Mouse (Mus musculus) C2C12 (cell line): ENCODE measurements around the gene Ttll1.

Source experiments
- CEBPB ChIP-seq: IDR thresholded peaks from one replicate; pipeline ENCODE4 v1.6.1; 2011; ENCODE audit warnings: low read depth, mild to moderate bottlenecking, control low read depth, moderate library complexity
- CTCF ChIP-seq: IDR thresholded peaks from one replicate; pipeline ENCODE4 v1.5.1; 2011; ENCODE audit not compliant: control insufficient read depth, insufficient read depth, insufficient read length
- FOSL1 ChIP-seq: IDR thresholded peaks from one replicate; pipeline ENCODE4 v1.8.0; 2011; ENCODE audit warnings: mild to moderate bottlenecking, low read length; ENCODE audit not compliant: poor library complexity, insufficient read depth, severe bottlenecking
- MAX ChIP-seq: IDR thresholded peaks from one replicate; pipeline ENCODE4 v1.6.1; 2011; ENCODE audit warnings: mild to moderate bottlenecking, control low read depth
- MYOD1 ChIP-seq: IDR thresholded peaks from one replicate; pipeline ENCODE4 v1.6.1; 2011; ENCODE audit warnings: low read depth; ENCODE audit not compliant: control insufficient read depth, insufficient read length
- MYOG ChIP-seq: IDR thresholded peaks from one replicate; pipeline ENCODE4 v1.6.1; 2011; ENCODE audit not compliant: control insufficient read depth, insufficient read length; ENCODE audit errors: extremely low read depth
- USF1 ChIP-seq: IDR thresholded peaks from one replicate; pipeline ENCODE4 v1.6.1; 2011; ENCODE audit warnings: low read depth, mild to moderate bottlenecking, control low read depth, moderate library complexity

DNA sequence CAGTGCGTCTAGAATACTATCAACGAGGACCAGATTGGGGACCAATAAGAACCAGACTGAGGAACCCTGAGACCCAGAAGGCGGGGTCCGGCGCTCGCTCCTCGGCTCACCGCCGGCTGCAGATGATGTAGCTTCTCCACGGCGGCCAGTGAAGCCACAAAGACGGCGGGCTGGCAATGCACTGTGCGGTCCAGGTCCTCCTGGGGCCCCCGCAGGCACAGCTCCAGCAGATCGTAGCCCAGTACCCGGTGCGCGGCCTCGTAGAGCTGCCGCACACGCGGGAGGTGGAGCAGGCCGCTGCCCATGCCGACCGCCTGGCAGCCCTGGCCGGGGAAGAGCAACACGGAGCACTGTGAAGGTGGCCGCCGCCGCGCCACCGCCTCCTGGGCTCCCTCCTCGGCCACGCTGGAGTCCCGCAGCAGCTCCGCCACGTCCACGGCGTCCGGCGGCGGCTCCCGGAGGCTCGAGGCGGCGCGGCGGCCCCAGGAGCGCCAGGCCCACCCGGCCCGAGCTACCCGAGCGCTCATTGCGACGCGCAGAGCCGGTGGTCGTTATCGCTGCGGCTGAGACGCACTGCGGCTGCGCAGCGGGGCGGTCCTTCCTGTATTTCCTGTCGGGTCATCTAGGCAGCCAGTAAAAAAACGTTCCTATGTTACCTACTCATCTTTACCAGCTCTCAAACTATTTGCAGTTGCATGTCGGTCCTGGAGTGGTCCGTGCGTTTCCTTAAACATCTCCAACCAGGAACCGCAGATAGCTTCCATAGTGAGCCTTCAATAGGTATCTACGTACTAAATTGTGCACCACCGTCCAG lies 44.7 kb upstream of the Ttll1 start:
- TF ChIP-seq CTCF = no peak
- TF ChIP-seq FOSL1 = no peak
- no peak for TF ChIP-seq CEBPB
- no peak for TF ChIP-seq MAX
- no peak for TF ChIP-seq MYOG
- TF ChIP-seq MYOD1 = no peak
- no peak for TF ChIP-seq USF1
